Comparison of ENCODE assay signal across 8 mouse cellular contexts in the genomic region with DNA sequence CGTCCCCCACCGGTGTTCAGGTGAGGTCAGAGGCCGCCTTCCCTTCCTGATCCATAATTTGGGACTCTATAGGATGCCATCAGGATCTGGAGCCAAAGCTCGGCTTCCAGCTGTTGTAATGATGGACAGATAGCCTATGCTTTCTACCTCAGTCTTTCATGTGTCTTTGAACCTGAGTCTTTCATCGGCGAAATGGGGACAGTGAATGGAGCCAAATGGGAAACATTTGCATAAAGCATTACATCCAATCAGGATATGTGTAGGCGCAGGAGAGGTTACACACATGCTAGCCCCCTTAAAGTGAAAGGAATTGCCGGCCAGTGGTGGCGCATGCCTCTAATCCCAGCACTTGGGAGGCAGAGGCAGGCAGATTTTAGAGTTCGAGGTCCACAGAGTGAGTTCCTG. TPM values are rescaled to one million over a fixed set of nuclear protein-coding genes. Genes with fewer than 3 reads are reported as not detected.
DNase-seq lines count a peak whose midpoint lies in the region; ATAC-seq and TF ChIP-seq lines count a peak whose summit lies in the region.
"Had no signal": no experiment of that assay in that cellular context is flagged by ENCODE, and none has a peak within 500 bp of the region (broad histone marks: within the 10 kb centered on the region; RNA-seq: fewer than 3 reads in every experiment).

No protein-coding gene starts in this region.

- intact Hi-C loops in left cerebral cortex, postnatal 4 days (cut with DNase I): no loop called here

- peak overlapping the region; percentile 73 for H3K9ac ChIP-seq in forebrain, postnatal 0 days
- H3K9ac ChIP-seq in liver, embryonic 12.5 days: peak overlapping the region; percentile 83
- H3K9ac ChIP-seq in neural tube, embryonic 15.5 days (replicated peaks): peak overlapping the region; percentile 82

- DNase-seq in left cerebral cortex, adult 18-20 months (ENCODE audit: low spot score in 2 of 2): peak; percentile 23 to 39
- no peak for DNase-seq in left cerebral cortex, postnatal 4 days
- peak; percentile 83 for DNase-seq in brain, adult 2 months (ENCODE audit: low read depth, low spot score)
- peak; percentile 71 for DNase-seq in forebrain, postnatal 0 days
- no peak for DNase-seq in Muller cell, postnatal 12 days (ENCODE audit: inconsistent ontology term)

- H3K9me3 ChIP-seq in forebrain, postnatal 0 days (ENCODE audit: low read length): no peaks in the 10 kb centered on the region
- H3K9me3 ChIP-seq in liver, embryonic 12.5 days (replicated peaks): no peaks in the 10 kb centered on the region
- no peaks in the 10 kb centered on the region for H3K9me3 ChIP-seq in neural tube, embryonic 15.5 days (replicated peaks)

- H3K4me2 ChIP-seq in forebrain, postnatal 0 days (ENCODE audit: low read depth): peak overlapping the region; percentile 55
- peak overlapping the region; percentile 84 for H3K4me2 ChIP-seq in liver, embryonic 12.5 days
- peak overlapping the region; percentile 61 for H3K4me2 ChIP-seq in neural tube, embryonic 15.5 days

- WGBS in forebrain, postnatal 0 days: 3% methylated on average over 10 of the region's 10 CpGs
- WGBS in liver, embryonic 12.5 days (ENCODE audit: insufficient replicate concordance): under 1% methylated on average over 10 of the region's 10 CpGs
- WGBS in neural tube, embryonic 15.5 days: under 1% methylated on average over 10 of the region's 10 CpGs

- 0 out of 2 replicates have a peak, but pooled peaks have one; percentile 24 for TF ChIP-seq CTCF in forebrain, postnatal 0 days (IDR thresholded peaks at IDR 0.05; ENCODE audit: low read depth)

- H3K27ac ChIP-seq in forebrain, postnatal 0 days (ENCODE audit: low read depth, low read length): peak overlapping the region; percentile 90
- peak overlapping the region; percentile 79 for H3K27ac ChIP-seq in liver, embryonic 12.5 days
- H3K27ac ChIP-seq in neural tube, embryonic 15.5 days (replicated peaks): peak overlapping the region; percentile 96

- H3K4me1 ChIP-seq in forebrain, postnatal 0 days (ENCODE audit: insufficient read depth): peaks cover 8% of the 10 kb centered on the region
- H3K4me1 ChIP-seq in liver, embryonic 12.5 days: peaks cover 36% of the 10 kb centered on the region
- H3K4me1 ChIP-seq in neural tube, embryonic 15.5 days: peaks cover 37% of the 10 kb centered on the region

- no peaks in the 10 kb centered on the region for H3K27me3 ChIP-seq in forebrain, postnatal 0 days (ENCODE audit: insufficient read depth, low read length)
- H3K27me3 ChIP-seq in liver, embryonic 12.5 days (replicated peaks): no peaks in the 10 kb centered on the region
- H3K27me3 ChIP-seq in neural tube, embryonic 15.5 days (replicated peaks): no peaks in the 10 kb centered on the region

- H3K4me3 ChIP-seq in forebrain, postnatal 0 days (ENCODE audit: low read depth, low read length): peak overlapping the region; percentile 65
- peak overlapping the region; percentile 76 for H3K4me3 ChIP-seq in liver, embryonic 12.5 days
- peak overlapping the region; percentile 77 for H3K4me3 ChIP-seq in neural tube, embryonic 15.5 days (replicated peaks)

- ATAC-seq in forebrain, postnatal 0 days: peak; percentile 71
- peak; percentile 56 for ATAC-seq in liver, embryonic 12.5 days
- ATAC-seq in neural tube, embryonic 15.5 days (ENCODE audit: low FRiP score): peak; percentile 82

- H3K36me3 ChIP-seq in forebrain, postnatal 0 days (ENCODE audit: insufficient read depth): peaks cover 55% of the 10 kb centered on the region
- H3K36me3 ChIP-seq in liver, embryonic 12.5 days: peaks cover 56% of the 10 kb centered on the region
- peaks cover 57% of the 10 kb centered on the region for H3K36me3 ChIP-seq in neural tube, embryonic 15.5 days

RNA-seq across cellular contexts. Expression of a gene that starts 0.7 kb away (rescaled TPM):
- 10 to 100 TPM; 23.2 to 25.2 TPM for total RNA-seq in left cerebral cortex, adult 18-20 months (2021)
- total RNA-seq in left cerebral cortex, postnatal 4 days (2021): 10 to 100 TPM; 17.5 to 17.8 TPM
- total RNA-seq in forebrain, postnatal 0 days (2014; rRNA removed): 11.2 and 18.6 TPM in 2 replicates
- 27.5 and 32.6 TPM in 2 replicates for polyA plus RNA-seq in forebrain, postnatal 0 days (2015; fragmentation: Nextera tagmentation; extraction: Ambion mirVana)
- polyA plus RNA-seq in liver, embryonic 12.5 days (2016; fragmentation: Nextera tagmentation; extraction: Ambion mirVana): 8.9 and 9.1 TPM in 2 replicates
- 23.7 and 25.4 TPM in 2 replicates for polyA plus RNA-seq in neural tube, embryonic 15.5 days (2015; fragmentation: Nextera tagmentation; extraction: Ambion mirVana)

RNA-seq across cellular contexts. Expression of a gene that starts 5.2 kb away (rescaled TPM):
- not detected for total RNA-seq in left cerebral cortex, adult 18-20 months (2021)
- 1 to 10 TPM; 1.1 to 1.2 TPM for total RNA-seq in left cerebral cortex, postnatal 4 days (2021)
- total RNA-seq in forebrain, postnatal 0 days (2014; rRNA removed): 0.62 and 1.00 TPM in 2 replicates
- not detected in 2 replicates for polyA plus RNA-seq in forebrain, postnatal 0 days (2015; fragmentation: Nextera tagmentation; extraction: Ambion mirVana)
- polyA plus RNA-seq in liver, embryonic 12.5 days (2016; fragmentation: Nextera tagmentation; extraction: Ambion mirVana): not detected in 2 replicates
- polyA plus RNA-seq in neural tube, embryonic 15.5 days (2015; fragmentation: Nextera tagmentation; extraction: Ambion mirVana): not detected in 2 replicates
- polyA plus RNA-seq: frontal cortex, adult 2 months had no signal

RNA-seq across cellular contexts. Expression of a gene that starts 9.5 kb away (rescaled TPM):
- 10 to 100 TPM; 93.1 to 93.6 TPM for total RNA-seq in left cerebral cortex, adult 18-20 months (2021)
- total RNA-seq in left cerebral cortex, postnatal 4 days (2021): 10 to 100 TPM; 56.8 to 62.2 TPM
- total RNA-seq in forebrain, postnatal 0 days (2014; rRNA removed): 86.2 and 93.8 TPM in 2 replicates
- 83.5 and 95.3 TPM in 2 replicates for polyA plus RNA-seq in forebrain, postnatal 0 days (2015; fragmentation: Nextera tagmentation; extraction: Ambion mirVana)
- 66.7 and 69.3 TPM in 2 replicates for polyA plus RNA-seq in liver, embryonic 12.5 days (2016; fragmentation: Nextera tagmentation; extraction: Ambion mirVana)
- polyA plus RNA-seq in neural tube, embryonic 15.5 days (2015; fragmentation: Nextera tagmentation; extraction: Ambion mirVana): 99.9 and 113 TPM in 2 replicates

RNA-seq across cellular contexts. Expression of a gene that starts 10.1 kb away (rescaled TPM):
- total RNA-seq in left cerebral cortex, adult 18-20 months (2021): 1 to 10 TPM; 3.1 TPM
- 1 to 10 TPM; 5.1 to 5.6 TPM for total RNA-seq in left cerebral cortex, postnatal 4 days (2021)
- 5.0 and 5.4 TPM in 2 replicates for total RNA-seq in forebrain, postnatal 0 days (2014; rRNA removed)
- polyA plus RNA-seq in forebrain, postnatal 0 days (2015; fragmentation: Nextera tagmentation; extraction: Ambion mirVana): 4.7 and 6.4 TPM in 2 replicates
- 2.1 and 2.2 TPM in 2 replicates for polyA plus RNA-seq in liver, embryonic 12.5 days (2016; fragmentation: Nextera tagmentation; extraction: Ambion mirVana)
- polyA plus RNA-seq in neural tube, embryonic 15.5 days (2015; fragmentation: Nextera tagmentation; extraction: Ambion mirVana): 6.8 and 7.1 TPM in 2 replicates

RNA-seq across cellular contexts. Expression of a gene that starts 18.3 kb away (rescaled TPM):
- total RNA-seq in left cerebral cortex, adult 18-20 months (2021): 10 to 100 TPM; 10.1 to 10.2 TPM
- total RNA-seq in left cerebral cortex, postnatal 4 days (2021): 1 to 10 TPM; 6.9 to 8.0 TPM
- 5.5 and 6.7 TPM in 2 replicates for total RNA-seq in forebrain, postnatal 0 days (2014; rRNA removed)
- polyA plus RNA-seq in forebrain, postnatal 0 days (2015; fragmentation: Nextera tagmentation; extraction: Ambion mirVana): 2.6 and 5.2 TPM in 2 replicates
- polyA plus RNA-seq in liver, embryonic 12.5 days (2016; fragmentation: Nextera tagmentation; extraction: Ambion mirVana): 4.8 and 5.9 TPM in 2 replicates
- 14.9 and 16.2 TPM in 2 replicates for polyA plus RNA-seq in neural tube, embryonic 15.5 days (2015; fragmentation: Nextera tagmentation; extraction: Ambion mirVana)

Comparison
In these comparisons a context has a peak if more than half of its experiments do, and no peak if none do; other contexts are left out.
1. DNase-seq: peak in left cerebral cortex, adult 18-20 months (2 of 2), brain, adult 2 months (single experiment) and forebrain, postnatal 0 days (single experiment); none in left cerebral cortex, postnatal 4 days (single experiment) and Muller cell, postnatal 12 days (single experiment).
2. Peak in every context shown above with its lines, with median percentiles within 50 percentile points of each other: ATAC-seq, H3K27ac ChIP-seq, H3K4me2 ChIP-seq, H3K4me3 ChIP-seq and H3K9ac ChIP-seq.